ENCODE assay signal across 7 mouse cellular contexts in genomic region chr19:32754188-32755000, GRCm38 (mm10). TPM values are rescaled to one million over a fixed set of nuclear protein-coding genes. Genes with fewer than 3 reads are reported as not detected.
DNase-seq lines count a peak whose midpoint lies in the region; ATAC-seq lines count a peak whose summit lies in the region.

No protein-coding gene starts in this region.

- H3K9me3 ChIP-seq in limb, embryonic 12.5 days = no peaks in the 10 kb centered on the region

- intact Hi-C loops in left cerebral cortex, postnatal 4 days (cut with DNase I) = no loop called here

- peak; percentile 20 for DNase-seq in left cerebral cortex, postnatal 4 days
- no peak for DNase-seq in left cerebral cortex, adult 8-10 months (ENCODE audit: low spot score in 2 of 2)
- DNase-seq in embryo, embryonic 10 days (ENCODE audit: low spot score) = peak; percentile 57
- DNase-seq in spleen, postnatal 10 days (ENCODE audit: low spot score in 2 of 2) = peak; percentile 18 to 60
- no peak for DNase-seq in urinary bladder, postnatal 4 days (ENCODE audit: low spot score in 2 of 2)
- no peak for DNase-seq in kidney, postnatal 14 days

- no peak for ATAC-seq in limb, embryonic 12.5 days (ENCODE audit: insufficient number of reproducible peaks, insufficient read depth, low FRiP score, low TSS enrichment, low read depth)

- H3K4me3 ChIP-seq in limb, embryonic 12.5 days (replicated peaks) = no peak overlapping the region

- H3K27ac ChIP-seq in limb, embryonic 12.5 days = no peak overlapping the region

- no peak overlapping the region for H3K9ac ChIP-seq in limb, embryonic 12.5 days (replicated peaks)

- 18% methylated on average over 15 of the region's 15 CpGs for WGBS in limb, embryonic 12.5 days

- peaks cover 16% of the 10 kb centered on the region for H3K27me3 ChIP-seq in limb, embryonic 12.5 days

- H3K36me3 ChIP-seq in limb, embryonic 12.5 days = no peaks in the 10 kb centered on the region

- H3K4me2 ChIP-seq in limb, embryonic 12.5 days = peak overlapping the region; percentile 95; the same call in 1 of the 2 replicates

- H3K4me1 ChIP-seq in limb, embryonic 12.5 days (replicated peaks) = peaks cover 2% of the 10 kb centered on the region; the same call in 1 of the 2 replicates

RNA-seq across cellular contexts. Expression of gene Pten, which starts 2.9 kb away (rescaled TPM):
- total RNA-seq in left cerebral cortex, postnatal 4 days (2021) = 100 to 1,000 TPM; 144 to 149 TPM
- 100 to 1,000 TPM; 130 to 149 (median 139) TPM for total RNA-seq in left cerebral cortex, adult 8-10 months (2022)
- polyA plus RNA-seq in limb, embryonic 12.5 days (2016; fragmentation: Nextera tagmentation; extraction: Ambion mirVana) = 9.3 and 10.2 TPM in 2 replicates

RNA-seq across cellular contexts. Expression of gene Atad1, which starts 14.8 kb away (rescaled TPM):
- 100 to 1,000 TPM; 101 to 104 TPM for total RNA-seq in left cerebral cortex, postnatal 4 days (2021)
- total RNA-seq in left cerebral cortex, adult 8-10 months (2022) = 100 to 1,000 TPM in 2 of 4 experiments, 10 to 100 TPM in 2; 90.3 to 120 (median 103) TPM
- 62.8 and 65.8 TPM in 2 replicates for polyA plus RNA-seq in limb, embryonic 12.5 days (2016; fragmentation: Nextera tagmentation; extraction: Ambion mirVana)

Comparison
In these comparisons a context has a peak if more than half of its experiments do, and no peak if none do; other contexts are left out.
1. DNase-seq: peak in left cerebral cortex, postnatal 4 days (single experiment), embryo, embryonic 10 days (single experiment) and spleen, postnatal 10 days (2 of 2); none in left cerebral cortex, adult 8-10 months (0 of 2), urinary bladder, postnatal 4 days (0 of 2) and kidney, postnatal 14 days (single experiment).